Mouse (Mus musculus): ENCODE measurements around the gene Kazald1. TPM values are rescaled to one million over a fixed set of nuclear protein-coding genes. Genes with fewer than 3 reads are reported as not detected.

Kazald1 gene
- polyA plus RNA-seq, 1 experiment from 2014 or later, result 0.31 TPM

DNA sequence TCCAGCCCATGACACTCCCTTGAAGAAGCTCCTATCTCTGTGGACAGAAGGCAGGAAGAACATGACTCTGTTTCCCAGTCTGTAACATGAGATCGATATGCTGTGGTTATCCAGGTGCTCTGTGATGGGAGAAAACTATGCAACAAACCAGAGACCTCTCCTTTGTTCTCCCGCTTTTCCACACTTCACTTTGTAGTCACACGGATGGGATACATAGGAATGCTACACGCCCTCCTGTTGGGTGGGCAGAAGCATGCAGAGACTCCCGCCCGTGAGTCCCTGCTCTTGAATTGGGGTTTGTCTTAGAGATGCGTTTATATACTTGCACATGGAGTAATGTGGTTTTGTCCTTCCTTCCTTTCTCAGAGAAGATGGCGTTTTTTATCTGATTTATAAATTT, 35.6 kb downstream of the Kazald1 start:
- no peak overlapping the region for H3K9ac ChIP-seq (ENCODE audit: low read length)
- H3K27me3 ChIP-seq (ENCODE audit: control insufficient read depth, insufficient read depth, low read length), result 0 out of 2 replicates have a peak, but pooled peaks cover 2% of the 10 kb centered on the region
- H3K36me3 ChIP-seq (ENCODE audit: control insufficient read depth, insufficient read depth, low read length), result no peaks in the 10 kb centered on the region
- H3K4me2 ChIP-seq (ENCODE audit: low read depth, low read length, severe bottlenecking), result no peak overlapping the region
- no peak for ATAC-seq (replicated peaks; ENCODE audit: low FRiP score)
- no peak overlapping the region for H3K4me3 ChIP-seq (ENCODE audit: low read depth, low read length)
- peaks cover 7% of the 10 kb centered on the region for H3K4me1 ChIP-seq (replicated peaks; ENCODE audit: control insufficient read depth, insufficient read depth, low read length)
- H3K27ac ChIP-seq (ENCODE audit: low read depth, low read length), result no peak overlapping the region
- H3K9me3 ChIP-seq (ENCODE audit: control insufficient read depth, low read length), result no peaks in the 10 kb centered on the region
- 80% methylated on average over 8 of the region's 8 CpGs for WGBS
- no peak for DNase-seq (ENCODE audit: low spot score)

DNA sequence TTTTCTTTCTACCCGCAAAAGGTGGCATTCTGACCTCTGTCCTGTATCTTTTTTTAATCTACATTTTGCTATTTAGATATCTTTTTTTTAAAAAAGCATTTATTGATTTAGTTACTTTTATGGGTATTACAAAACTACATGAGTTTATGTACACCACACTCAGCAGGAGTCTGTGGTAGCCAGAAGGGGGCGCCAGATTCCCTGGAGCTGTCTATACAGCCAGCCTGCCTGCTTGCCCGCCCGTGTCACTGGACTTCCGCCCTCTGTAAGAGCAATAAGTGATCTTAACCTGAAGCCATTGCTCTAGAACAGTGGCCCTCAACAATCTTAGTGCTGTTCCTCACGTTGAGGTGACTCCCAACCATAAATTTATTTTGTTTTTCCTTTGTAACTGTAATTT, 37.4 kb downstream of the Kazald1 start:
- H3K27me3 ChIP-seq (ENCODE audit: control insufficient read depth, insufficient read depth, low read length), result 0 out of 2 replicates have a peak, but pooled peaks cover 2% of the 10 kb centered on the region
- no peak overlapping the region for H3K9ac ChIP-seq (ENCODE audit: low read length)
- no peaks in the 10 kb centered on the region for H3K9me3 ChIP-seq (ENCODE audit: control insufficient read depth, low read length)
- no peak overlapping the region for H3K4me3 ChIP-seq (ENCODE audit: low read depth, low read length)
- no peaks in the 10 kb centered on the region for H3K36me3 ChIP-seq (ENCODE audit: control insufficient read depth, insufficient read depth, low read length)
- ATAC-seq (replicated peaks; ENCODE audit: low FRiP score) (no peak), DNase-seq (ENCODE audit: low spot score) (no peak)
- H3K4me1 ChIP-seq (replicated peaks; ENCODE audit: control insufficient read depth, insufficient read depth, low read length), result peaks cover 7% of the 10 kb centered on the region
- no peak overlapping the region for H3K4me2 ChIP-seq (ENCODE audit: low read depth, low read length, severe bottlenecking)
- WGBS, result 79% methylated on average over 6 of the region's 6 CpGs
- no peak overlapping the region for H3K27ac ChIP-seq (ENCODE audit: low read depth, low read length)

DNA sequence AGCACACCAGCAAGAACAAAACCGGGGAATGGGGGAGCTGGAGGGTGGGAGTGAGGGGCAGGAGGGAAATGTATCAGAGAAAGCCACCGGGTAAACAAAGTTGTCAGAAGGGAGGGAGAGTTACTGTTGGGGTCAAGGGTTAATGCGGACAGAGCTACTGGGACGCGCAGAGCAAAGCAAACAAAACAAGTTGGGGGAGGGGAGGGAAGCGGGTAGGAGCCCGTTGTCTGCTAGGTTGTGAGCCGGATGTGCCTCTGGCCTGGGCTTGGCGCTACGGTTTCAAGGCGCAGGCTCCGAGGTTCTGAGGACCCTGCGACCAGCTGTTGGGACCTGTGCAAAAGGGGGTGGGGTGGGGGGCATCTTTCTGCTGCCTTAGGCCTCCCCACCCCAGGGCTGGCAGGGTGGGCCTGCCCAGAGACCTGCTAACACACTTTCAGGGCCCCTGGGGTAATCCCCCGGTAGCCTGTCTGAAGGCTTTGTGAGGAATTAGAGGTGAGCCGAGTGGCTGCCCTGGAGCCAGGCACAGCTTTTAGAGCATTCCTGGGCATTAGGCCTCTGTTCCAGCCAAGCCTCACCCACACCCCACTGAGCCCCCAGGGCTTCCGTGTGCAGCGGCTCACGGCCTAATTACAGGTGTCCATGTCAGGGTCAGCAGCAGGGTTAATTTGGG, 38.9 kb downstream of the Kazald1 start:
- 0 out of 2 replicates have a peak, but pooled peaks cover 2% of the 10 kb centered on the region for H3K27me3 ChIP-seq (ENCODE audit: control insufficient read depth, insufficient read depth, low read length)
- H3K9me3 ChIP-seq (ENCODE audit: control insufficient read depth, low read length), result no peaks in the 10 kb centered on the region
- ATAC-seq (replicated peaks; ENCODE audit: low FRiP score) (no peak), DNase-seq (ENCODE audit: low spot score) (peak; percentile 62)
- peak overlapping the region; percentile 52; the same call in 1 of the 2 replicates for H3K9ac ChIP-seq (ENCODE audit: low read length)
- no peaks in the 10 kb centered on the region for H3K36me3 ChIP-seq (ENCODE audit: control insufficient read depth, insufficient read depth, low read length)
- under 1% methylated on average over 18 of the region's 18 CpGs for WGBS
- no peak overlapping the region for H3K27ac ChIP-seq (ENCODE audit: low read depth, low read length)
- H3K4me3 ChIP-seq (ENCODE audit: low read depth, low read length), result no peak overlapping the region
- H3K4me1 ChIP-seq (replicated peaks; ENCODE audit: control insufficient read depth, insufficient read depth, low read length), result peaks cover 7% of the 10 kb centered on the region
- no peak overlapping the region for H3K4me2 ChIP-seq (ENCODE audit: low read depth, low read length, severe bottlenecking)

DNA sequence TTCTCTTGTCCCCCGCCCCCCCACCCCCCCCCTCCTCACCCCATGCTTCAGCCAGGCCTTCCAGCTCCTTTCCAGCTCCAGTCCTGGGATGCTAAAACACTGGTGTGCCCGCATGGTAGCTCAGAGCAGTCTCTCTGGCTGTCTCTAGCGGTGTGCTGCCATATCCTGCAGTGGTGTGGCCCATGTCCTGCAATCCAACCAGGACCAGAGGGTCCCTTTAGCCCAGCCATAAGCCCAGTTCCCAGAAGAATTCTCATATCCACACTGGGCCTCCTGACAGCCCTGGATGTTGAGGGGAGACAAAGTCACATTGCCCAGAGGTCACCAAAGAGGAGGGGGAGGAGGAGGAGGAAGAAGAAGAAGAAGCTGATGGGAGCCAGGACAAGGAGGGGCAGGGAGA, 39.7 kb downstream of the Kazald1 start:
- Histone ChIP-seq H3K9me3 (ENCODE audit: control insufficient read depth, low read length) (no peaks in the 10 kb centered on the region), H3K4me1 (replicated peaks; ENCODE audit: control insufficient read depth, insufficient read depth, low read length) (peaks cover 7% of the 10 kb centered on the region), H3K4me2 (ENCODE audit: low read depth, low read length, severe bottlenecking) (no peak overlapping the region), H3K27ac (ENCODE audit: low read depth, low read length) (no peak overlapping the region), H3K27me3 (ENCODE audit: control insufficient read depth, insufficient read depth, low read length) (0 out of 2 replicates have a peak, but pooled peaks cover 2% of the 10 kb centered on the region), H3K4me3 (ENCODE audit: low read depth, low read length) (no peak overlapping the region), H3K36me3 (ENCODE audit: control insufficient read depth, insufficient read depth, low read length) (no peaks in the 10 kb centered on the region), H3K9ac (ENCODE audit: low read length) (no peak overlapping the region)
- ATAC-seq (replicated peaks; ENCODE audit: low FRiP score) (no peak), DNase-seq (ENCODE audit: low spot score) (no peak)
- 11% methylated on average over 3 of the region's 3 CpGs for WGBS

DNA sequence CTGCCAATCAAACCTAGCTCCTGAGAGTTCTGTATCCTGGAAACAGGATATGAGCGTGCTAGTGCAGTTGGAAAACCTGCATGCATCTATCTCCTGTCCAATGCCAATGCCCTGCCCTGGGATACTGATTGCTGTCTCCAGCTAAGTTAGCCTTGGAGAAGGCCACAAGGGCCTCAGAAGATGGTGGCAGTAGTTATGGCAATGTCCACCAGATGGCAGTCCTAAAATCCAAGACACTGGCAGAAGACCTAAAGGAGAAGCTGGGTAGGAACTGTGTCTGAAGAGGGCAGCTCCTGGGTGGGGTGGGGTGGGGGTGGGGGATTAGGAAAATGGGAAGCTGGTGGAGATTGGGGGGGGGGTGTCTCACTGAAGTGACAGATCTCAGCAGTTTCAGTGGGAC, 41.8 kb downstream of the Kazald1 start:
- Histone ChIP-seq H3K9ac (ENCODE audit: low read length) (no peak overlapping the region), H3K4me1 (replicated peaks; ENCODE audit: control insufficient read depth, insufficient read depth, low read length) (peaks cover 7% of the 10 kb centered on the region), H3K4me2 (ENCODE audit: low read depth, low read length, severe bottlenecking) (no peak overlapping the region), H3K4me3 (ENCODE audit: low read depth, low read length) (no peak overlapping the region), H3K27me3 (ENCODE audit: control insufficient read depth, insufficient read depth, low read length) (0 out of 2 replicates have a peak, but pooled peaks cover 2% of the 10 kb centered on the region), H3K36me3 (ENCODE audit: control insufficient read depth, insufficient read depth, low read length) (no peaks in the 10 kb centered on the region), H3K27ac (ENCODE audit: low read depth, low read length) (no peak overlapping the region), H3K9me3 (ENCODE audit: control insufficient read depth, low read length) (no peaks in the 10 kb centered on the region)
- ATAC-seq (replicated peaks; ENCODE audit: low FRiP score) (no peak), DNase-seq (ENCODE audit: low spot score) (no peak)
- WGBS, result 81% methylated on average over 1 of the region's 1 CpGs

Other genes with a start within 250 kb of the Kazald1 start
- 55.6 and 59.3 TPM in 2 replicates for gene Slf2, start 144.1 kb upstream of the Kazald1 start, polyA plus RNA-seq (2014; fragmentation: Nextera tagmentation; extraction: Ambion mirVana)
- gene Sema4g, start 86.1 kb upstream of the Kazald1 start, polyA plus RNA-seq (2014; fragmentation: Nextera tagmentation; extraction: Ambion mirVana), result 7.1 and 7.4 TPM in 2 replicates
- gene Twnk, start 69.6 kb upstream of the Kazald1 start, polyA plus RNA-seq (2014; fragmentation: Nextera tagmentation; extraction: Ambion mirVana), result 18.4 and 19.9 TPM in 2 replicates
- gene Mrpl43, start 68.8 kb upstream of the Kazald1 start, polyA plus RNA-seq (2014; fragmentation: Nextera tagmentation; extraction: Ambion mirVana), result 71.4 and 78.1 TPM in 2 replicates
- 52.7 and 56.9 TPM in 2 replicates for gene Lzts2, start 60.8 kb upstream of the Kazald1 start, polyA plus RNA-seq (2014; fragmentation: Nextera tagmentation; extraction: Ambion mirVana)
- 0.61 and 0.63 TPM in 2 replicates for gene Pdzd7, start 29.5 kb upstream of the Kazald1 start, polyA plus RNA-seq (2014; fragmentation: Nextera tagmentation; extraction: Ambion mirVana)
- 15.4 and 18.7 TPM in 2 replicates for gene Sfxn3, start 27.7 kb upstream of the Kazald1 start, polyA plus RNA-seq (2014; fragmentation: Nextera tagmentation; extraction: Ambion mirVana)
- gene Tlx1, start 75.4 kb downstream of the Kazald1 start, polyA plus RNA-seq (2014; fragmentation: Nextera tagmentation; extraction: Ambion mirVana), result not detected in 2 replicates
- gene Lbx1, start 160.6 kb downstream of the Kazald1 start, polyA plus RNA-seq (2014; fragmentation: Nextera tagmentation; extraction: Ambion mirVana), result 0.11 TPM in 1 of 2 replicates, not detected in the other